ENCODE assay signal across 11 mouse cellular contexts in the genomic region with DNA sequence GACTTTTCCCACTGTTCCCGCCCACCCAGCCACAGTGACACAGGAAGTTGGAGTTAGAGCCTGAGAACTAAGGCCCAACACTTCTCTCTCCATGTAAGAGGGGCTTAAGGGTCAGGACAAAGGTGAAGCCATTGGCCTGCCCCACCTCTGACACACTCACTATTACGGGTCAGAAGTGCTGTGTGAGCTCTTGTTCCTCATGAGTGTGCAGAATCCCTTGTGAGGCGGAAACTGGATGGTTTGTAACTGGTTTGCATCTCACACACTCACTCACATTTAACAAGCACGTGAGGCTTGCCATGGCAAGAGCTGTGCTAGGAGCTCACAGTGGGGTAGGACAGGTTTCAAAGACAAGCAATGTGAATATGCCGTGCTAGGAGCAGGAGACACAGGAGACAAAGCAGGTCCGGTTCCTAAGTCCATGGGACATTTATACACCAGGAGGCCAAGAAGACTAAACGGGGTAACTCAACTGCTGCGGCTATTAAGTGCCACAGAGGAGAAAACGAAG. TPM values are rescaled to one million over a fixed set of nuclear protein-coding genes. Genes with fewer than 3 reads are reported as not detected.
DNase-seq lines count a peak whose midpoint lies in the region; TF ChIP-seq lines count a peak whose summit lies in the region.
"Had no signal": no experiment of that assay in that cellular context is flagged by ENCODE, and none has a peak within 500 bp of the region (broad histone marks: within the 10 kb centered on the region; RNA-seq: fewer than 3 reads in every experiment).

No protein-coding gene starts in this region.

- H3K4me3 ChIP-seq in ES-Bruce4 (ENCODE audit: low read depth, low read length): peak overlapping the region; percentile 25; the same call in 1 of the 2 replicates
- H3K4me3 ChIP-seq in embryonic facial prominence, embryonic 10.5 days: no peak overlapping the region
- H3K4me3 ChIP-seq: forebrain, embryonic 12.5 days; neural tube, embryonic 13.5 days had no signal

- peak overlapping the region; percentile 26 for H3K27ac ChIP-seq in ES-Bruce4 (ENCODE audit: insufficient read depth, low read length)
- peak overlapping the region; percentile 89 for H3K27ac ChIP-seq in embryonic facial prominence, embryonic 10.5 days (replicated peaks)
- H3K27ac ChIP-seq: neural tube, embryonic 13.5 days had no signal

- no peak overlapping the region for H3K9ac ChIP-seq in ES-Bruce4 (ENCODE audit: low read depth, poor library complexity, severe bottlenecking)

- no peaks in the 10 kb centered on the region for H3K27me3 ChIP-seq in ES-Bruce4 (ENCODE audit: control insufficient read depth, insufficient read depth, low read length, poor library complexity, severe bottlenecking)
- no peaks in the 10 kb centered on the region for H3K27me3 ChIP-seq in embryonic facial prominence, embryonic 10.5 days (replicated peaks; ENCODE audit: low read depth, poor library complexity, severe bottlenecking)
- H3K27me3 ChIP-seq: forebrain, embryonic 12.5 days; neural tube, embryonic 13.5 days had no signal

- no peak for TF ChIP-seq CTCF in ES-Bruce4 (IDR thresholded peaks at IDR 0.05; ENCODE audit: low read depth, low read length)

- no peaks in the 10 kb centered on the region for H3K36me3 ChIP-seq in ES-Bruce4 (ENCODE audit: control insufficient read depth, insufficient read depth, low read length, poor library complexity, severe bottlenecking)
- peaks cover 51% of the 10 kb centered on the region for H3K36me3 ChIP-seq in embryonic facial prominence, embryonic 10.5 days (replicated peaks)

- H3K4me1 ChIP-seq in ES-Bruce4 (ENCODE audit: control insufficient read depth, insufficient read depth, low read length): no peaks in the 10 kb centered on the region
- peaks cover 87% of the 10 kb centered on the region for H3K4me1 ChIP-seq in embryonic facial prominence, embryonic 10.5 days

- peak; percentile 62 for DNase-seq in kidney, adult 11 months
- DNase-seq in kidney, postnatal 4 days: no peak
- no peak for DNase-seq in embryonic facial prominence, embryonic 10.5 days (ENCODE audit: low spot score)
- peak; percentile 43 to 62 for DNase-seq in kidney, postnatal 36 days
- no peak for DNase-seq in yolk sac, embryonic 10.5 days (ENCODE audit: low spot score)
- no peak for DNase-seq in layer of hippocampus, adult 11-12 months (ENCODE audit: low spot score)
- DNase-seq: adrenal gland, adult 8-10 months; cerebellum, adult 9-11 months had no signal

- no peaks in the 10 kb centered on the region for H3K9me3 ChIP-seq in ES-Bruce4 (replicated peaks; ENCODE audit: control insufficient read depth, insufficient read depth, low read length, poor library complexity, severe bottlenecking)
- no peaks in the 10 kb centered on the region for H3K9me3 ChIP-seq in embryonic facial prominence, embryonic 10.5 days
- H3K9me3 ChIP-seq: forebrain, embryonic 12.5 days; neural tube, embryonic 13.5 days had no signal

- 63% methylated on average over 9 of the region's 9 CpGs for WGBS in embryonic facial prominence, embryonic 10.5 days

- no peak for TF ChIP-seq EP300 in ES-Bruce4 (IDR thresholded peaks at IDR 0.05; ENCODE audit: insufficient read depth, low read depth, low read length)

- TF ChIP-seq POLR2A in ES-Bruce4 (IDR thresholded peaks at IDR 0.05; ENCODE audit: insufficient read depth, low read length): no peak

RNA-seq across cellular contexts. Expression of gene Dnaja3, which starts 16.8 kb away (rescaled TPM):
- polyA plus RNA-seq in ES-Bruce4 (2011; ENCODE audit: insufficient read depth, insufficient read length, low read depth, missing spikeins): 55.8 and 55.9 TPM in 2 replicates
- 66.6 and 66.7 TPM in 2 replicates for polyA plus RNA-seq in embryonic facial prominence, embryonic 10.5 days (2016; fragmentation: Nextera tagmentation; extraction: Ambion mirVana)

RNA-seq across cellular contexts. Expression of gene Vasn, which starts 16.9 kb away (rescaled TPM):
- polyA plus RNA-seq in ES-Bruce4 (2011; ENCODE audit: insufficient read depth, insufficient read length, low read depth, missing spikeins): 6.2 and 7.9 TPM in 2 replicates
- 14.4 and 16.2 TPM in 2 replicates for polyA plus RNA-seq in embryonic facial prominence, embryonic 10.5 days (2016; fragmentation: Nextera tagmentation; extraction: Ambion mirVana)

RNA-seq across cellular contexts. Expression of gene Coro7, which starts 23.0 kb away (rescaled TPM):
- 31.2 and 36.1 TPM in 2 replicates for polyA plus RNA-seq in ES-Bruce4 (2011; ENCODE audit: insufficient read depth, insufficient read length, low read depth, missing spikeins)
- polyA plus RNA-seq in embryonic facial prominence, embryonic 10.5 days (2016; fragmentation: Nextera tagmentation; extraction: Ambion mirVana): 23.3 and 23.9 TPM in 2 replicates

RNA-seq across cellular contexts. Expression of gene Pam16, which starts 31.8 kb away (rescaled TPM):
- polyA plus RNA-seq in ES-Bruce4 (2011; ENCODE audit: insufficient read depth, insufficient read length, low read depth, missing spikeins): 34.8 and 39.5 TPM in 2 replicates
- 92.6 and 97.5 TPM in 2 replicates for polyA plus RNA-seq in embryonic facial prominence, embryonic 10.5 days (2016; fragmentation: Nextera tagmentation; extraction: Ambion mirVana)

Comparison
In these comparisons a context has a peak if more than half of its experiments do, and no peak if none do; other contexts are left out.
1. DNase-seq: peak in kidney, adult 11 months (single experiment) and kidney, postnatal 36 days (2 of 2); none in kidney, postnatal 4 days (0 of 2), embryonic facial prominence, embryonic 10.5 days (single experiment), yolk sac, embryonic 10.5 days (single experiment) and layer of hippocampus, adult 11-12 months (single experiment).